Mouse (Mus musculus): Measurements from ENCODE around the gene Ppfibp2. TPM values are rescaled to one million over a fixed set of nuclear protein-coding genes. Genes with fewer than 3 reads are reported as not detected.

The Ppfibp2 gene
- polyA plus RNA-seq, 1 experiment from 2014 or later: 13.8 TPM

- peak; percentile 79 for ATAC-seq (ENCODE audit: insufficient number of reproducible peaks, insufficient read depth, low FRiP score, low TSS enrichment, low read depth)
- H3K36me3 ChIP-seq: no peaks in the 10 kb centered on the region
- no peaks in the 10 kb centered on the region for H3K27me3 ChIP-seq
- 3% methylated on average over 10 of the region's 10 CpGs for WGBS
- H3K9ac ChIP-seq: peak overlapping the region; percentile 4
- peak overlapping the region; percentile 30 for H3K4me3 ChIP-seq
- H3K9me3 ChIP-seq: no peaks in the 10 kb centered on the region
- H3K4me1 ChIP-seq: peaks cover 32% of the 10 kb centered on the region
- peak overlapping the region; percentile 55 for H3K4me2 ChIP-seq
- peak overlapping the region; percentile 75 for H3K27ac ChIP-seq
Observed at GRCm38 (mm10) chr7:107708491-107709112, 113.6 kb downstream of the Ppfibp2 start.

GRCm38 (mm10) chr7:107712743-107713142, 117.7 kb downstream of the Ppfibp2 start:
- no peak for ATAC-seq (ENCODE audit: insufficient number of reproducible peaks, insufficient read depth, low FRiP score, low TSS enrichment, low read depth)
- no peak overlapping the region for H3K27ac ChIP-seq
- WGBS: 57% methylated on average over 6 of the region's 6 CpGs
- H3K36me3 ChIP-seq: peaks cover 18% of the 10 kb centered on the region
- H3K27me3 ChIP-seq: no peaks in the 10 kb centered on the region
- no peak overlapping the region for H3K9ac ChIP-seq
- no peaks in the 10 kb centered on the region for H3K9me3 ChIP-seq
- peaks cover 20% of the 10 kb centered on the region for H3K4me1 ChIP-seq
- H3K4me2 ChIP-seq: no peak overlapping the region
- H3K4me3 ChIP-seq: no peak overlapping the region

GRCm38 (mm10) chr7:107714067-107714466, 119.1 kb downstream of the Ppfibp2 start:
- ATAC-seq (ENCODE audit: insufficient number of reproducible peaks, insufficient read depth, low FRiP score, low TSS enrichment, low read depth): no peak
- peaks cover 30% of the 10 kb centered on the region for H3K36me3 ChIP-seq
- WGBS: 84% methylated on average over 5 of the region's 5 CpGs
- no peak overlapping the region for H3K4me3 ChIP-seq
- peaks cover 10% of the 10 kb centered on the region for H3K4me1 ChIP-seq
- no peak overlapping the region for H3K4me2 ChIP-seq
- no peaks in the 10 kb centered on the region for H3K27me3 ChIP-seq
- no peak overlapping the region for H3K9ac ChIP-seq
- H3K9me3 ChIP-seq: no peaks in the 10 kb centered on the region
- H3K27ac ChIP-seq: no peak overlapping the region

GRCm38 (mm10) chr7:107720771-107721170, 125.8 kb downstream of the Ppfibp2 start:
- peaks cover 80% of the 10 kb centered on the region for H3K36me3 ChIP-seq
- H3K4me1 ChIP-seq: no peaks in the 10 kb centered on the region
- no peak overlapping the region for H3K9ac ChIP-seq
- H3K4me2 ChIP-seq: no peak overlapping the region
- H3K4me3 ChIP-seq: no peak overlapping the region
- WGBS: 100% methylated on average over 1 of the region's 1 CpGs
- H3K27me3 ChIP-seq: no peaks in the 10 kb centered on the region
- ATAC-seq (ENCODE audit: insufficient number of reproducible peaks, insufficient read depth, low FRiP score, low TSS enrichment, low read depth): no peak
- no peaks in the 10 kb centered on the region for H3K9me3 ChIP-seq
- no peak overlapping the region for H3K27ac ChIP-seq

GRCm38 (mm10) chr7:107722536-107722935, 127.5 kb downstream of the Ppfibp2 start:
- Histone ChIP-seq H3K4me1 (peaks cover 8% of the 10 kb centered on the region), H3K27ac (no peak overlapping the region), H3K9me3 (no peaks in the 10 kb centered on the region), H3K27me3 (no peaks in the 10 kb centered on the region), H3K9ac (no peak overlapping the region), H3K4me3 (no peak overlapping the region), H3K4me2 (no peak overlapping the region), H3K36me3 (peaks cover 78% of the 10 kb centered on the region)
- 94% methylated on average over 4 of the region's 4 CpGs for WGBS
- ATAC-seq (ENCODE audit: insufficient number of reproducible peaks, insufficient read depth, low FRiP score, low TSS enrichment, low read depth): no peak

GRCm38 (mm10) chr7:107727538-107727937, 132.5 kb downstream of the Ppfibp2 start:
- H3K4me1 ChIP-seq: peaks cover 9% of the 10 kb centered on the region
- no peak overlapping the region for H3K9ac ChIP-seq
- 63% methylated on average over 3 of the region's 3 CpGs for WGBS
- H3K27ac ChIP-seq: no peak overlapping the region
- no peaks in the 10 kb centered on the region for H3K27me3 ChIP-seq
- no peak overlapping the region for H3K4me2 ChIP-seq
- no peaks in the 10 kb centered on the region for H3K9me3 ChIP-seq
- peaks cover 75% of the 10 kb centered on the region for H3K36me3 ChIP-seq
- ATAC-seq (ENCODE audit: insufficient number of reproducible peaks, insufficient read depth, low FRiP score, low TSS enrichment, low read depth): no peak
- H3K4me3 ChIP-seq: no peak overlapping the region

- Histone ChIP-seq H3K27me3 (no peaks in the 10 kb centered on the region), H3K36me3 (peaks cover 46% of the 10 kb centered on the region), H3K4me1 (peaks cover 9% of the 10 kb centered on the region), H3K4me2 (no peak overlapping the region), H3K4me3 (no peak overlapping the region), H3K27ac (no peak overlapping the region), H3K9ac (no peak overlapping the region), H3K9me3 (no peaks in the 10 kb centered on the region)
- 73% methylated on average over 8 of the region's 10 CpGs for WGBS
- ATAC-seq (ENCODE audit: insufficient number of reproducible peaks, insufficient read depth, low FRiP score, low TSS enrichment, low read depth): no peak
Observed at GRCm38 (mm10) chr7:107730587-107730986, 135.6 kb downstream of the Ppfibp2 start.

GRCm38 (mm10) chr7:107733162-107733561, 138.2 kb downstream of the Ppfibp2 start:
- H3K27me3 ChIP-seq: no peaks in the 10 kb centered on the region
- no peak overlapping the region for H3K27ac ChIP-seq
- ATAC-seq (ENCODE audit: insufficient number of reproducible peaks, insufficient read depth, low FRiP score, low TSS enrichment, low read depth): no peak
- WGBS: 66% methylated on average over 2 of the region's 2 CpGs
- no peak overlapping the region for H3K4me3 ChIP-seq
- H3K4me2 ChIP-seq: no peak overlapping the region
- H3K36me3 ChIP-seq: peaks cover 33% of the 10 kb centered on the region
- 0 out of 2 replicates have a peak, but pooled peaks cover 4% of the 10 kb centered on the region for H3K4me1 ChIP-seq
- H3K9me3 ChIP-seq: no peaks in the 10 kb centered on the region
- H3K9ac ChIP-seq: no peak overlapping the region

- 43% methylated on average over 2 of the region's 2 CpGs for WGBS
- ATAC-seq (ENCODE audit: insufficient number of reproducible peaks, insufficient read depth, low FRiP score, low TSS enrichment, low read depth): no peak
- no peak overlapping the region for H3K4me3 ChIP-seq
- H3K9ac ChIP-seq: no peak overlapping the region
- H3K36me3 ChIP-seq: peaks cover 41% of the 10 kb centered on the region
- no peak overlapping the region for H3K27ac ChIP-seq
- H3K27me3 ChIP-seq: no peaks in the 10 kb centered on the region
- H3K4me2 ChIP-seq: no peak overlapping the region
- 0 out of 2 replicates have a peak, but pooled peaks cover 4% of the 10 kb centered on the region for H3K4me1 ChIP-seq
- no peaks in the 10 kb centered on the region for H3K9me3 ChIP-seq
Observed at GRCm38 (mm10) chr7:107738726-107739125, 143.7 kb downstream of the Ppfibp2 start.

GRCm38 (mm10) chr7:107742963-107743465, 148.0 kb downstream of the Ppfibp2 start:
- H3K27ac ChIP-seq: no peak overlapping the region
- no peak for ATAC-seq (ENCODE audit: insufficient number of reproducible peaks, insufficient read depth, low FRiP score, low TSS enrichment, low read depth)

GRCm38 (mm10) chr7:107744454-107744853, 149.4 kb downstream of the Ppfibp2 start:
- H3K27me3 ChIP-seq: no peaks in the 10 kb centered on the region
- ATAC-seq (ENCODE audit: insufficient number of reproducible peaks, insufficient read depth, low FRiP score, low TSS enrichment, low read depth): no peak
- no peak overlapping the region for H3K9ac ChIP-seq
- 91% methylated on average over 4 of the region's 4 CpGs for WGBS
- no peak overlapping the region for H3K4me3 ChIP-seq
- peaks cover 58% of the 10 kb centered on the region for H3K36me3 ChIP-seq
- no peaks in the 10 kb centered on the region for H3K4me1 ChIP-seq
- H3K9me3 ChIP-seq: no peaks in the 10 kb centered on the region
- H3K27ac ChIP-seq: no peak overlapping the region
- H3K4me2 ChIP-seq: no peak overlapping the region

More at GRCm38 (mm10) chr7:107742963-107743465, 148.0 kb downstream of the Ppfibp2 start:
- no peaks in the 10 kb centered on the region for H3K9me3 ChIP-seq
- 0 out of 2 replicates have a peak, but pooled peaks cover under 1% of the 10 kb centered on the region for H3K4me1 ChIP-seq
- 74% methylated on average over 10 of the region's 10 CpGs for WGBS
- H3K4me3 ChIP-seq: no peak overlapping the region
- no peaks in the 10 kb centered on the region for H3K27me3 ChIP-seq
- H3K36me3 ChIP-seq: peaks cover 66% of the 10 kb centered on the region
- H3K9ac ChIP-seq: no peak overlapping the region
- H3K4me2 ChIP-seq: no peak overlapping the region

- H3K27me3 ChIP-seq: no peaks in the 10 kb centered on the region
- H3K9me3 ChIP-seq: no peaks in the 10 kb centered on the region
- H3K27ac ChIP-seq: no peak overlapping the region
- no peaks in the 10 kb centered on the region for H3K4me1 ChIP-seq
- no peak overlapping the region for H3K9ac ChIP-seq
- no peak overlapping the region for H3K4me2 ChIP-seq
- H3K36me3 ChIP-seq: peaks cover 52% of the 10 kb centered on the region
- no peak for ATAC-seq (ENCODE audit: insufficient number of reproducible peaks, insufficient read depth, low FRiP score, low TSS enrichment, low read depth)
- WGBS: 85% methylated on average over 2 of the region's 2 CpGs
- H3K4me3 ChIP-seq: no peak overlapping the region
Observed at GRCm38 (mm10) chr7:107745111-107745510, 150.1 kb downstream of the Ppfibp2 start.

All from embryonic facial prominence, embryonic 13.5 days (tissue).